Mouse (Mus musculus) MEL (cell line): ENCODE measurements around the gene Gm8882.
"Not testable (repeated sequence)": the region's sequence is repeated elsewhere in the genome, so short reads cannot be mapped to it uniquely, and the experiment has no call there.

Source experiments
- CTCF ChIP-seq, 3 experiments: IDR thresholded peaks in 2 of 3; conservative IDR thresholded peaks in 1 of 3; 2 replicates each; pipeline ENCODE4 v1.5.1; 2011 to 2012; ENCODE audit warnings: low read length in 3 of 3, low read depth in 2 of 3, mild to moderate bottlenecking in 2 of 3, improper control_type of control experiment in 1 of 3, inconsistent platforms in 1 of 3, mixed read lengths in 1 of 3, moderate library complexity in 1 of 3; ENCODE audit not compliant: control insufficient read depth in 1 of 3, insufficient read depth in 1 of 3, poor library complexity in 1 of 3, severe bottlenecking in 1 of 3
- EP300 ChIP-seq, 2 experiments: IDR thresholded peaks; 2 replicates each; pipeline ENCODE4 v1.6.1; 2011; ENCODE audit warnings: improper control_type of control experiment in 2 of 2, low read length in 2 of 2, low read depth in 1 of 2, mild to moderate bottlenecking in 1 of 2
- GATA1 ChIP-seq: IDR thresholded peaks from 2 replicates; pipeline ENCODE4 v1.6.1; 2011; ENCODE audit warnings: low read depth, low read length, improper control_type of control experiment
- POLR2A ChIP-seq, 2 experiments: IDR thresholded peaks; 2 replicates each; pipeline ENCODE4 v1.6.1; 2011 to 2012; ENCODE audit warnings: low read length in 2 of 2, mild to moderate bottlenecking in 2 of 2, control low read depth in 1 of 2, improper control_type of control experiment in 1 of 2, low read depth in 1 of 2, moderate library complexity in 1 of 2; ENCODE audit not compliant: control insufficient read depth in 1 of 2, insufficient read depth in 1 of 2, poor library complexity in 1 of 2
- UBTF ChIP-seq: IDR thresholded peaks from 2 replicates; pipeline ENCODE4 v1.6.1; 2012; ENCODE audit warnings: low read depth, mild to moderate bottlenecking, inconsistent platforms, low read length, improper control_type of control experiment, moderate library complexity, borderline replicate concordance; ENCODE audit not compliant: insufficient read depth
- USF2 ChIP-seq, 2 experiments: IDR thresholded peaks; 2 replicates each; pipeline ENCODE4 v1.6.1; 2011 to 2012; ENCODE audit warnings: improper control_type of control experiment in 2 of 2, low read length in 2 of 2, borderline replicate concordance in 1 of 2, inconsistent platforms in 1 of 2, low read depth in 1 of 2, mild to moderate bottlenecking in 1 of 2; ENCODE audit not compliant: insufficient read depth in 1 of 2

- TF ChIP-seq POLR2A (IDR thresholded peaks at IDR 0.05; ENCODE audit: control insufficient read depth in 1 of 2, insufficient read depth in 1 of 2, low read depth in 1 of 2, low read length in 2 of 2, poor library complexity in 1 of 2); GATA1; CTCF (IDR thresholded peaks at IDR 0.05 in 2 of 3, conservative IDR thresholded peaks at IDR 0.05 in 1 of 3; ENCODE audit: control insufficient read depth in 1 of 3, insufficient read depth in 1 of 3, low read depth in 2 of 3, low read length in 3 of 3, poor library complexity in 1 of 3, severe bottlenecking in 1 of 3); EP300 (IDR thresholded peaks at IDR 0.05; ENCODE audit: low read depth in 1 of 2, low read length in 2 of 2); UBTF; USF2 (IDR thresholded peaks at IDR 0.05; ENCODE audit: borderline replicate concordance in 1 of 2, insufficient read depth in 1 of 2, low read depth in 1 of 2, low read length in 2 of 2): not testable (repeated sequence)
Measured at GRCm38 (mm10) chr6:132314657-132315056, 49.3 kb downstream of the Gm8882 start, which contains the start of gene Prpmp5.
